Mouse (Mus musculus) hindbrain, embryonic 10.5 days (tissue): ENCODE data around the gene Mttp. TPM values are rescaled to one million over a fixed set of nuclear protein-coding genes. Genes with fewer than 3 reads are reported as not detected.

Experiments
- DNase-seq: peaks from one replicate; pipeline ENCODE4 v3.0.0-alpha.2; 2017; ENCODE audit warnings: low spot score
- H3K27ac ChIP-seq: fragments of 300-500 bp; sonication (generic); 2 replicates; pipeline ENCODE4 v1.5.1; 2016; ENCODE audit warnings: mild to moderate bottlenecking, moderate library complexity
- H3K27me3 ChIP-seq: fragments of 300-500 bp; sonication (generic); 2 replicates; pipeline ENCODE4 v1.6.1; 2016; ENCODE audit warnings: mild to moderate bottlenecking; ENCODE audit not compliant: poor library complexity, insufficient read depth, severe bottlenecking
- H3K36me3 ChIP-seq: fragments of 300-500 bp; sonication (generic); 2 replicates; pipeline ENCODE4 v1.6.1; 2016; ENCODE audit warnings: mild to moderate bottlenecking, moderate library complexity
- H3K4me1 ChIP-seq: fragments of 300-500 bp; sonication (generic); replicated peaks from 2 replicates; pipeline ENCODE4 v1.6.1; 2016; ENCODE audit warnings: mild to moderate bottlenecking
- H3K4me3 ChIP-seq: fragments of 300-500 bp; sonication (generic); 2 replicates; pipeline ENCODE4 v1.5.1; 2016; ENCODE audit warnings: mild to moderate bottlenecking, moderate library complexity
- H3K9me3 ChIP-seq: fragments of 300-500 bp; sonication (generic); 2 replicates; pipeline ENCODE4 v1.6.1; 2016; ENCODE audit warnings: mild to moderate bottlenecking, moderate library complexity
- WGBS: fragments of 180-500 bp; shearing (Covaris S2); methylation state at CpG from one replicate; pipeline ENCODE4 v1.1.7; 2016; 5-methylcytosine and 5-hydroxymethylcytosine counted together
- polyA plus RNA-seq: library from polyadenylated mRNA; unstranded; fragments of >200 nt; fragmentation: Nextera tagmentation; extraction: Ambion mirVana; gene quantifications from 2 replicates; pipeline ENCODE4 v1.2.1, GENCODE M21; 2016

Gene Mttp
- polyA plus RNA-seq: 9.2 and 9.9 TPM in 2 replicates

GRCm38 (mm10) chr3:138144642-138145171 lies at the start of gene Mttp:
Gene Mttp (minus strand): TSS chr3:138144968.
- 6% methylated on average over 8 of the region's 8 CpGs for WGBS
- H3K4me3 ChIP-seq: peak within 1 kb of the TSS; percentile 76
- peak; percentile 73 for DNase-seq

DNA sequence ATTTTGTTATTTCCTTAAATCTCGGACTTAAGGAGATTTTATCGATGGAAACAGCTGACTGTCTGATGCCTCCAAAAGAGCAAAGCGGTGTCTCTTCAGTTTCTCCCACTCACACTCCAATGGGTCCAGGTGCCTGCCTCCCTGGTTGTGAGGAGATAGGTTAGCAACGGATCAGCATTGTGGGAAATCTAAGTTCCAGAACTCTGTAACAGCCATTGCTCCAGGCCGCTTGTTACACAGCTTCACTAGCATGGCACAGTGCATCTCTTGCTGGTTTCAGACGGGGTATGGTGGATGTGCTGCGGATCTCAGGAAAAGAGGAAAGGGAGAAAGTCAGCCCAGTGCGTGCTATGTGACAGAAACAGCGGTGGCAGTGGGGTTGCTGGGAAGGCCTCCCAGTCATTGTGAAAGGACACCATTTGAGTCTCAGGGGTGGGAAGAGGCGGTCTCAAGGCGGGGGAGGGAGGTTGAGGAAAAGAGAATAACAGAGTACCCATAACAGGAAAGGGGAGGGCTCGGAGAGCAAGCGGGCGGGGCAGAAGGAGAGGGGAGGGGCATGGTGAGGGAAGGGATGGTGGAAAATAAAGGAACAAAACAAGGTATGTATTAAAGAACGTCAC lies 49.0 kb upstream of the Mttp start, which contains the start of gene 4930579F01Rik:
4930579F01Rik (minus strand) TSS at position 143 of the 620 bp plus-strand sequence.
- Histone ChIP-seq H3K4me3 (no peak within 1 kb of the TSS), H3K4me1 (no peaks in the 10 kb centered on the region), H3K27me3 (no peaks in the 10 kb centered on the region), H3K36me3 (no peaks in the 10 kb centered on the region), H3K27ac (no peak within 1 kb of the TSS), H3K9me3 (no peaks in the 10 kb centered on the region)
- no peak for DNase-seq
- 85% methylated on average over 15 of the region's 15 CpGs for WGBS

More at GRCm38 (mm10) chr3:138144642-138145171, at the start of gene Mttp:
- no peaks in the 10 kb centered on the region for H3K27me3 ChIP-seq
- H3K36me3 ChIP-seq: peaks cover 16% of the 10 kb centered on the region
- peaks cover 4% of the 10 kb centered on the region; the same call in 1 of the 2 replicates for H3K4me1 ChIP-seq
- peak within 1 kb of the TSS; percentile 98 for H3K27ac ChIP-seq
- no peaks in the 10 kb centered on the region for H3K9me3 ChIP-seq

- no peaks in the 10 kb centered on the region for H3K27me3 ChIP-seq
Measured at GRCm38 (mm10) chr3:138192260-138192659, 47.5 kb upstream of the Mttp start.

DNA sequence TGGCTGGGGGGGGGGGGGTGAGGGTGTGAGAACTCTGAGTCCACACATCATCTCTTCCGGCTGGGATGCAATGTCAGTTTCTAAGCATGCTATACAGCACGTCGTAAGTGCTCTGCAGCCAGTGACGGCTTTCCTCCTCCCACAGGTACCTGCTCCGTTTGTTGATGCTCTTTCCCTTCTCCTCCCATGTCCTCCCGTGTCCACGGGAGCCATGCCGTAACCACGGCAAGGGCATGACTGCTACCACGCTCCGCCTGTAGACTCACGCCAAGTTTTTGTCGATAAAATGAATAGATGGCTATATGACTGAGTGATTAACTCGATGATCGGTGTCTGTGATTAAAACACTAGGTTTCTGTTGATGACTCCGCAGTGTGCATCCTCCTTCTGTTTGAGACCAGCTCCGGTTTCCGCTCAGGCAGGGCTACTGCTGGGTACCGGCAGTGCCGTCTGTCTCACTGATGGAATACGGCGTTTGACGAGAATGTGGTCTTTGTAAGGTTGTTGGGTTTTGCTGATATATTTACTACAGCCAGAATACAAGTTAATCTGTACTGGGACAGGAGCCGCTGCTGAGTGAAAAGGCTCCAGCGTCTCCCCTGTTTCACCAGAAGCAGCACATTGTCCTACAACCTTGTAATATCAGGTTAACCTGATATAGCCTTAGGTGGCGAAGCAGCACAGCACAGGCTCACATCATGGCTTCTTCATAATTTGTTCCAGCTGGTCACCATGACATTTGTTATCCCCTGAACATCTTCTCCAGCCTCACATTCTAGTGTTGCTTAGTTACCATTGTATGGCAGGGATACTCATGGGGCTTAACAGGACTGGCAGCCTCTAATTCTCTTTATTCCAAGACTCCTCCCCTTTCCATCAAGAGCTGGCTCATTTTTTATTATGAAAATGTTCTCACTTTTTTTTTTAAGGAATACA lies 41.5 kb upstream of the Mttp start:
- WGBS: 89% methylated on average over 26 of the region's 26 CpGs
- H3K36me3 ChIP-seq: no peaks in the 10 kb centered on the region
- H3K4me1 ChIP-seq: peaks cover 13% of the 10 kb centered on the region; the same call in 1 of the 2 replicates
- H3K9me3 ChIP-seq: no peaks in the 10 kb centered on the region
- H3K4me3 ChIP-seq: no peak overlapping the region
- DNase-seq: no peak
- H3K27ac ChIP-seq: peak overlapping the region; percentile 50; the same call in 1 of the 2 replicates
- H3K27me3 ChIP-seq: no peaks in the 10 kb centered on the region

More at GRCm38 (mm10) chr3:138192260-138192659, 47.5 kb upstream of the Mttp start:
- DNase-seq: no peak
- H3K27ac ChIP-seq: no peak overlapping the region
- 89% methylated on average over 7 of the region's 7 CpGs for WGBS
- no peaks in the 10 kb centered on the region for H3K36me3 ChIP-seq
- H3K9me3 ChIP-seq: no peaks in the 10 kb centered on the region
- no peaks in the 10 kb centered on the region for H3K4me1 ChIP-seq
- H3K4me3 ChIP-seq: no peak overlapping the region

DNA sequence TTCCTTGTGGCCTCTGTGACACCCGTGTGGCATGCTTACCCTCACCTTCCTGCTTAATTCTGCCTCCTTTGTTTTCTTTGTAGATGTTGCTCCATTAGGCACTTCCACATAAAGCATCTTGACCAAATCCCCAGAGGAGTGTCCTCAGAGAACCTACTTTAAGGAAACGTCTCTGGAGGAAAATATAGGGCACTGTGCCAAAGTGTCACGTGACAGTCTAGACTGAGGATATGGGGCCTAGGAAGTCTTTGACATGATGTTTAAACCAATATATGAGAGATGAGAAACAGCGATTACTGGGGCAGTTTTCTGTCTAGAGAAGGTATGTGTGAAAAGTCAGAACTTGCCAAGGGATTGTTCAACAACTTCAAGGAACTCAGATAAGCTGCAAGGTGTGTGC lies 40.5 kb upstream of the Mttp start:
- no peak overlapping the region for H3K4me3 ChIP-seq
- 81% methylated on average over 4 of the region's 4 CpGs for WGBS
- no peaks in the 10 kb centered on the region for H3K27me3 ChIP-seq
- H3K4me1 ChIP-seq: peaks cover 13% of the 10 kb centered on the region; the same call in 1 of the 2 replicates
- DNase-seq: no peak
- H3K27ac ChIP-seq: no peak overlapping the region
- no peaks in the 10 kb centered on the region for H3K9me3 ChIP-seq
- no peaks in the 10 kb centered on the region for H3K36me3 ChIP-seq

- H3K36me3 ChIP-seq: no peaks in the 10 kb centered on the region
- H3K4me3 ChIP-seq: no peak overlapping the region
- WGBS: 90% methylated on average over 7 of the region's 7 CpGs
- H3K27me3 ChIP-seq: no peaks in the 10 kb centered on the region
- no peak overlapping the region for H3K27ac ChIP-seq
- no peak for DNase-seq
- H3K4me1 ChIP-seq: peaks cover 13% of the 10 kb centered on the region; the same call in 1 of the 2 replicates
- no peaks in the 10 kb centered on the region for H3K9me3 ChIP-seq
Measured at GRCm38 (mm10) chr3:138183371-138183770, 38.6 kb upstream of the Mttp start.

GRCm38 (mm10) chr3:138182019-138182418 lies 37.3 kb upstream of the Mttp start:
- DNase-seq: no peak
- no peaks in the 10 kb centered on the region for H3K36me3 ChIP-seq
- no peaks in the 10 kb centered on the region for H3K27me3 ChIP-seq
- H3K27ac ChIP-seq: no peak overlapping the region
- no peak overlapping the region for H3K4me3 ChIP-seq
- peaks cover 13% of the 10 kb centered on the region; the same call in 1 of the 2 replicates for H3K4me1 ChIP-seq
- no peaks in the 10 kb centered on the region for H3K9me3 ChIP-seq
- WGBS: 87% methylated on average over 2 of the region's 2 CpGs

GRCm38 (mm10) chr3:138175551-138175950 lies 30.8 kb upstream of the Mttp start:
- Histone ChIP-seq H3K27ac (no peak overlapping the region), H3K27me3 (no peaks in the 10 kb centered on the region), H3K4me3 (no peak overlapping the region), H3K4me1 (no peaks in the 10 kb centered on the region), H3K36me3 (no peaks in the 10 kb centered on the region), H3K9me3 (peaks cover 3% of the 10 kb centered on the region; the same call in 1 of the 2 replicates)
- 89% methylated on average over 6 of the region's 6 CpGs for WGBS
- DNase-seq: no peak

GRCm38 (mm10) chr3:138173291-138173690 lies 28.5 kb upstream of the Mttp start:
- Histone ChIP-seq H3K36me3 (no peaks in the 10 kb centered on the region), H3K9me3 (peaks cover 3% of the 10 kb centered on the region; the same call in 1 of the 2 replicates), H3K27me3 (no peaks in the 10 kb centered on the region), H3K27ac (no peak overlapping the region), H3K4me1 (no peaks in the 10 kb centered on the region), H3K4me3 (no peak overlapping the region)
- WGBS: 78% methylated on average over 10 of the region's 10 CpGs
- DNase-seq: no peak

DNA sequence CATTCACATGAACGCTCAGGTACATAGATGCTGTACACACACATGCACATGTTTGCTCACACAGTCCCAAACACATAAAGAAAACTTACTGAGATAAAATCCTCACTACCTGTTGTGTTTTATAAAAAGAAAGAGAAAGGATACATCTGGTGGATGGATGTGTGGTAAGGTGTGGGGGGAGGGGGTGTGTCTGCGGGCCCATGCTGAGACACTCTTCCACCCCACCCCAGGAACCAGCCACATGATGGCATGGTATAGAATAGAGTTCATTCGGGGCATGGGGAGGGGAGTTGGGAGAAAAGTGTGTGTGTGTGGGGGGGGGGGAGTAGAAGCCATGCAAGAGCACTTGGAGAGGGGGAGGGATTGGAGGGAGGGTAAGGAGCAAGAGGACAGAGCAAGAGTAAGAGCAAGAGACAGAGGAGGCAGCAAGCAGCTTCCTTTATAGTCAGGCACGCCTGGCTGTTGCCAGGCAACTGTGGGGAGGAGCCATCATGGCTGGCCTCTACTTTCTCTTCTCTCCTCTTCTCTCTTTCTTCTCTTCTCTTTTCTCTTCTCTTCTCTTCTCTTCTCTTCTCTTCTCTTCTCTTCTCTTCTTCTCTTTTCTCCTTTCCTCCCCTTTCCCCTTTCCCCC lies 17.9 kb upstream of the Mttp start:
- Histone ChIP-seq H3K4me1 (peaks cover 5% of the 10 kb centered on the region), H3K27ac (no peak overlapping the region), H3K36me3 (0 out of 2 replicates have a peak, but pooled peaks cover 3% of the 10 kb centered on the region), H3K9me3 (no peaks in the 10 kb centered on the region), H3K27me3 (no peaks in the 10 kb centered on the region), H3K4me3 (no peak overlapping the region)
- WGBS: 59% methylated on average over 4 of the region's 4 CpGs
- no peak for DNase-seq

DNA sequence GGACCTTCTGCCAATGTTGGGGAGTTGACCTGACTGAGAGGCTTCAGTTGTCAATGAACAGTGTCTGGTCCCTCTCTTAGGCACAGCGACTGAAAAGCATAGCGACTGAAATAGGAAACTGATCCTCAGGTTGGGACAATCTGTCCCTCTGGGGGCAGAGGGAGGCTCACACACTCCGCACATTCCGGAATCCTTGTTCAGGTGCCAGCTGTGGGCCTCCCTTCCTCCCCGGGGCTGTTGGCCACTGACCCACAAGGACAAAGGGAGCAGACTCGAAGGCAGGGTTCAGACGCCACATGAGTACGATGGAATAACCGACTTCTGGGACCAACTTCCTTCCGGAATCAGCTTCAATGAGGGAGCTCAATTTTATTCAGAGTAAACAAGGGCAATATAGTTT lies 16.9 kb upstream of the Mttp start:
- peaks cover 8% of the 10 kb centered on the region for H3K36me3 ChIP-seq
- WGBS: 85% methylated on average over 10 of the region's 10 CpGs
- no peak for DNase-seq

GRCm38 (mm10) chr3:138156651-138157050 lies 11.9 kb upstream of the Mttp start:
- Histone ChIP-seq H3K4me1 (no peaks in the 10 kb centered on the region), H3K9me3 (no peaks in the 10 kb centered on the region)
- no peak for DNase-seq

More for the DNA sequence above, 16.9 kb upstream of the Mttp start:
- Histone ChIP-seq H3K4me1 (peaks cover 5% of the 10 kb centered on the region), H3K27me3 (no peaks in the 10 kb centered on the region), H3K9me3 (no peaks in the 10 kb centered on the region), H3K4me3 (no peak overlapping the region), H3K27ac (no peak overlapping the region)

More at GRCm38 (mm10) chr3:138156651-138157050, 11.9 kb upstream of the Mttp start:
- Histone ChIP-seq H3K27me3 (no peaks in the 10 kb centered on the region), H3K4me3 (no peak overlapping the region), H3K36me3 (peaks cover 45% of the 10 kb centered on the region), H3K27ac (no peak overlapping the region)
- 81% methylated on average over 10 of the region's 10 CpGs for WGBS
